Mouse (Mus musculus) liver, embryonic 11.5 days (tissue): Measurements from ENCODE around the gene Wars. TPM values are rescaled to one million over a fixed set of nuclear protein-coding genes. Genes with fewer than 3 reads are reported as not detected.

ENCODE experiments used
- ATAC-seq: fragments of 200-750 bp; cut with Nextera tagmentation; replicated peaks from 2 replicates; pipeline ENCODE4 v1.8.0; 2017; ENCODE audit warnings: moderate number of reproducible peaks, mild to moderate bottlenecking, moderate TSS enrichment, moderate library complexity; ENCODE audit not compliant: low FRiP score
- DNase-seq: peaks from one replicate; pipeline ENCODE4 v3.0.0-alpha.2; 2017; ENCODE audit warnings: low spot score
- H3K27ac ChIP-seq: fragments of 300-500 bp; sonication (generic); 2 replicates; pipeline ENCODE4 v1.5.1; 2014; ENCODE audit warnings: mild to moderate bottlenecking, low read depth, low read length, control low read depth
- H3K27me3 ChIP-seq: fragments of 300-500 bp; sonication (generic); replicated peaks from 2 replicates; pipeline ENCODE4 v1.6.1; 2014; ENCODE audit warnings: low read length, mixed read lengths; ENCODE audit not compliant: control insufficient read depth, insufficient read depth
- H3K36me3 ChIP-seq: fragments of 300-500 bp; sonication (generic); 2 replicates; pipeline ENCODE4 v1.6.1; 2014; ENCODE audit warnings: mild to moderate bottlenecking, low read length, moderate library complexity, mixed read lengths; ENCODE audit not compliant: control insufficient read depth, insufficient read depth
- H3K4me1 ChIP-seq: fragments of 300-500 bp; sonication (generic); replicated peaks from 2 replicates; pipeline ENCODE4 v1.6.1; 2014; ENCODE audit warnings: low read length, mixed read lengths; ENCODE audit not compliant: control insufficient read depth, insufficient read depth
- H3K4me2 ChIP-seq: fragments of 300-500 bp; sonication (generic); 2 replicates; pipeline ENCODE4 v1.6.1; 2014; ENCODE audit warnings: mild to moderate bottlenecking, control low read depth, moderate library complexity
- H3K4me3 ChIP-seq: fragments of 300-500 bp; sonication (generic); 2 replicates; pipeline ENCODE4 v1.5.1; 2014; ENCODE audit warnings: low read depth, low read length, control low read depth
- H3K9ac ChIP-seq: fragments of 300-500 bp; sonication (generic); 2 replicates; pipeline ENCODE4 v1.6.1; 2014; ENCODE audit warnings: low read depth, low read length, control low read depth
- H3K9me3 ChIP-seq: fragments of 300-500 bp; sonication (generic); 2 replicates; pipeline ENCODE4 v1.6.1; 2016; ENCODE audit warnings: low read length, inconsistent platforms, mixed read lengths; ENCODE audit not compliant: control insufficient read depth
- WGBS: fragments of 180-500 bp; shearing (Covaris S2); extraction: QIAGEN DNeasy Blood & Tissue Kit; methylation state at CpG from one replicate; pipeline ENCODE4 v1.1.7; 2014; 5-methylcytosine and 5-hydroxymethylcytosine counted together
- polyA plus RNA-seq: library from polyadenylated mRNA; unstranded; fragments of >200 nt; fragmentation: Nextera tagmentation; extraction: Ambion mirVana; gene quantifications from 2 replicates; pipeline ENCODE4 v1.2.1, GENCODE M21; 2014

The Wars gene
- polyA plus RNA-seq, 1 experiment from 2014 or later = 90.8 TPM

DNA sequence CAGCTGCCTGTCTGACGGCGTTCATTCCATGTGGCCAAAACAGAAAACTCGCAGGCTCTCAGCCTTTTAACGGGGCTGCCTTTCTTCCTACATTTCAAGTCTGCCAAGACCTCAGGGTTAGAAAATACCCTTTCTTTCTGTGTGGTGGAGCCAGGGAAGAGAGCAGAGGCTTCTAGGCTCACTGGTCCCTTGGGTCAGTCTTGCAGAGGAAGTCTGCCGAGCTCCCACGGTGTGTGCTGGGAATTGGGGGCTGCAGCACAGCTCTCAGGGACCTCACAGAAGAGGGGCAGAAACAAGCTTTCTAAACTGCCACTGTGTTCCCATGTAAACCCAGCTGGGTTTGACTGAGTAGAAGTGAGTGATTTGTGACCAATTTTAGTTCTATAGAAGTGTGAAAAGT, 40.3 kb upstream of the Wars start:
- no peak overlapping the region for H3K9ac ChIP-seq
- H3K4me3 ChIP-seq = no peak overlapping the region
- H3K27ac ChIP-seq = no peak overlapping the region
- ATAC-seq = no peak
- no peaks in the 10 kb centered on the region for H3K9me3 ChIP-seq
- H3K27me3 ChIP-seq = no peaks in the 10 kb centered on the region
- H3K4me1 ChIP-seq = no peaks in the 10 kb centered on the region
- DNase-seq = no peak
- no peaks in the 10 kb centered on the region for H3K36me3 ChIP-seq
- H3K4me2 ChIP-seq = no peak overlapping the region
- WGBS = 76% methylated on average over 6 of the region's 6 CpGs

DNA sequence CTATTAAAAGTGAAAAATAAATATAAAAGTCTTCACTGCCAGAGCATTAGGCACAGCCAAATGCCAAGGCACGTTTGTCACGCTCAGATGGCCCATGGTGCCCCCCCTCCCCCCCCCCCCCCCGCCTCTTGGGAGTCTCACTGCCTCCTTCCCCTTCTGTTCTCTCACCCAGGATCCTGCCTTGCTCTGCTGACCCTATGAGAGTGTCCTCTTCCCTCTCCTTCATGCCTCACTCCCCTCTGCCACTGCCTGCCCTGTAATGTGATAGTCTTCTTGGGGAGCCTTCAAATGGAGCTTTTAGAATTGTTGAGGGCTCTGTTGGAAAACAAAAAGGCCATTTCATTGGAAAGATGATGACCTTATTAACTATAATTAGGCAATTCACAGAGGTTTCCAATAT, 38.1 kb upstream of the Wars start:
- Histone ChIP-seq H3K4me1 (no peaks in the 10 kb centered on the region; the same call in 1 of the 2 replicates), H3K9me3 (no peaks in the 10 kb centered on the region), H3K9ac (no peak overlapping the region), H3K27ac (no peak overlapping the region), H3K27me3 (no peaks in the 10 kb centered on the region), H3K4me3 (no peak overlapping the region), H3K4me2 (no peak overlapping the region), H3K36me3 (no peaks in the 10 kb centered on the region)
- WGBS = 44% methylated on average over 3 of the region's 3 CpGs
- DNase-seq = no peak
- no peak for ATAC-seq

DNA sequence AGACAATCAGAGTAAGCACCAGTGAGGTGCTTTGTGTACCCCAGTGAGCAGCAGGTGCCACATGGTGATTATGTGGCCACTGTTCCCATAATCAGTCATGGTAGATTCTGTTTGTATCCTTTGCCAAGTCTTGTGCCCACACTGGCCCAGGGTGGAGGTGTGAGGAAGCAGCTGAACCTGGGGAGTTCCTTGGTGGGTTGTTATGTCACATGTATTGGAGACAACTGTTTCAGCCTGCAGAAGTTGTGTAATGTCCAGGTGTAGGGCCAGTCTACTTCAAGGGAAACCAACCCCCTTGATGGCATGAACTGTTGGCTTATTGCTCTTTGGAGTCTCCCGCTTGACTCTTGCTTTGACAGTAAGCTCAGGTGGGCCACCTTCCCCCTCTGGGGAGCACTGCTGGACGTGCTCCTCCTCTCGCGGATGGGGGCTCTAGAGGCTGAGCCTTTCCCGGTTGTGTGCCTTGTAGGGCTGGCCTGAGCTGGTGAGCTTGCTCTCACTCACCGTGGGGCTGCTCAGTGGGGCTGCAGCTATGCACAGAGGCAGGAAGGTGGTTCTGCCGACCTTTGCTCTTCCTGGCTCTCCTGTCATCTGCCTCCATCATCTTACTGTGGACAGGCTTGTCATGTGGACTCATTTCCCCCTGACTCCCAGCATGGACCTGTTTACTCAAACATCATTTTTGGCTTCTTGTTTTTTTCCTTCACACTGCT, 37.5 kb upstream of the Wars start:
- no peak for ATAC-seq
- Histone ChIP-seq H3K9ac (no peak overlapping the region), H3K4me2 (no peak overlapping the region), H3K9me3 (no peaks in the 10 kb centered on the region), H3K4me1 (no peaks in the 10 kb centered on the region; the same call in 1 of the 2 replicates), H3K4me3 (no peak overlapping the region), H3K36me3 (no peaks in the 10 kb centered on the region), H3K27ac (no peak overlapping the region), H3K27me3 (no peaks in the 10 kb centered on the region)
- no peak for DNase-seq
- WGBS = 61% methylated on average over 7 of the region's 7 CpGs

GRCm38 (mm10) chr12:108929475-108929874, 35.5 kb upstream of the Wars start:
- ATAC-seq (no peak), DNase-seq (no peak)
- H3K9me3 ChIP-seq = no peaks in the 10 kb centered on the region
- 73% methylated on average over 3 of the region's 3 CpGs for WGBS
- H3K27me3 ChIP-seq = no peaks in the 10 kb centered on the region
- no peak overlapping the region for H3K27ac ChIP-seq
- no peaks in the 10 kb centered on the region; the same call in 1 of the 2 replicates for H3K4me1 ChIP-seq
- H3K4me3 ChIP-seq = no peak overlapping the region
- no peaks in the 10 kb centered on the region for H3K36me3 ChIP-seq
- no peak overlapping the region for H3K4me2 ChIP-seq
- H3K9ac ChIP-seq = no peak overlapping the region

DNA sequence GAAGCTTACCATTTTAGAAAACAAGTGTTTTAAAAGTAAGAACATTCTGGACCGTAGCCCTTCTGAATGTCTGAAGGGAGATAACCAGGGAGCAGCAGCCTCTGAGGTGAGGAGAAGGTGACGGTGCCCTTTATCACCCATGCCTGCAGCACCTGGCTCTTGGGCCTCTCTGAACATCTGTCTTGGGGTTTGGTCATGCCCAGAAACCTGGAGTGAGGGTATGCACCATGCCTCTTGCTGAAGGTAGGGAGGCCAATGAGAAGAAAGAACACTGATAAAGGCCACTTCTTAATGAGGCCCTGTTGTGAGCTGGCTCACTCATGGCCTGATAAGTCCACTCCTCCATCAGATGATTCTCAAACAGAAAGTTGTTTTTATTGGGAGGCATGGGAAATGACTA, 34.3 kb upstream of the Wars start:
- WGBS = 65% methylated on average over 2 of the region's 2 CpGs
- Histone ChIP-seq H3K36me3 (no peaks in the 10 kb centered on the region), H3K27ac (no peak overlapping the region), H3K4me3 (no peak overlapping the region), H3K4me2 (no peak overlapping the region), H3K9me3 (no peaks in the 10 kb centered on the region), H3K9ac (no peak overlapping the region), H3K27me3 (no peaks in the 10 kb centered on the region), H3K4me1 (no peaks in the 10 kb centered on the region; the same call in 1 of the 2 replicates)
- ATAC-seq = peak; percentile 66
- no peak for DNase-seq

DNA sequence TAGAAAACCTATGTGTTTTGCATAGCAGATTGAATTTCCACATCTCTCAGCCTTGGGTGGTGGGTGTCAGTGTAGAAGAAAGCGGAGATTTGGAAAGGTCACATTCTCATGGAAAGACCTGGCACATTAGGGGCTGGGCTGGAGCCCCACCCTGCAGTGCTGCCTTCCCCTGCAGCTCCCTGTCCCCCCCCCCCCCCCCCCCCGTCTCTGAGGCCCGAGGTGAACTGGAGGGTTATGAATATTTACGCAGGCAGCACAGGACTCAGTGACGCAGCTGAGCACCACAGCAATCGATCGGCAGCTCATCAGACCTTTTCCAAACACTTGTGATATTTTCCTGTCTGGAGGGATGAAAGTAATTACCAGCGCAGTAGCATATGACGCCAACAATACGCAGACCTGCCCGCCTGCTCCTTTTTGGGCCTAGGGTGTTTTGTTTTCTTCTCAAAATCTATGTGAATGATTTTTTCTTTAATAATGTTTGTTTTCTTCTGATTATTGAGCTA, 32.7 kb upstream of the Wars start:
- no peak for DNase-seq
- no peak for ATAC-seq
- WGBS = 88% methylated on average over 9 of the region's 11 CpGs
- no peaks in the 10 kb centered on the region; the same call in 1 of the 2 replicates for H3K4me1 ChIP-seq
- H3K36me3 ChIP-seq = no peaks in the 10 kb centered on the region
- H3K9me3 ChIP-seq = no peaks in the 10 kb centered on the region
- H3K27ac ChIP-seq = no peak overlapping the region
- H3K27me3 ChIP-seq = no peaks in the 10 kb centered on the region
- no peak overlapping the region for H3K9ac ChIP-seq
- H3K4me3 ChIP-seq = no peak overlapping the region
- H3K4me2 ChIP-seq = no peak overlapping the region

- no peak for ATAC-seq
Measured at GRCm38 (mm10) chr12:108918753-108919152, 24.8 kb upstream of the Wars start.

DNA sequence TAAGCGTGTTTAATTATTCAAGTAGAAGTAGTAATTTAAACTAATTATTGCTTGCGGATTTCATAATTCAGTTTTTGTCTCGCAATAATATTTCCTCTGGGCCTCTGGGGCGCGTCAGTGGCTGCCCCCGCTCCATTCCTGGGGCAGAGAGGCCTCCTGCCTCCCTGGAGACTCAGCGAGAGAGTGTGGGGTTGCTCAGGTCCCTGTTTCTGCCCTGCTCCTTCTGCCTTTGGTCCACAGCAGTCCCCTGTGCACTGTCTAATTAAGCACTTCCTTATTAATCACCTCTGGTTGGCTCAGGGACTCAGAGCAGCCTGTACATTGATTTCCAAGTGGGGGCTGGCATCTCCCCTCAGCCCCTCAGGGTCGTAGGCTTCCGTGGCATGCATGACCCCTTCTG, 23.5 kb upstream of the Wars start:
- H3K9ac ChIP-seq = no peak overlapping the region
- 84% methylated on average over 9 of the region's 9 CpGs for WGBS
- no peaks in the 10 kb centered on the region; the same call in 1 of the 2 replicates for H3K4me1 ChIP-seq
- DNase-seq (no peak), ATAC-seq (no peak)
- H3K36me3 ChIP-seq = no peaks in the 10 kb centered on the region
- no peaks in the 10 kb centered on the region for H3K27me3 ChIP-seq
- no peak overlapping the region for H3K4me2 ChIP-seq
- no peak overlapping the region for H3K27ac ChIP-seq
- H3K9me3 ChIP-seq = no peaks in the 10 kb centered on the region
- H3K4me3 ChIP-seq = no peak overlapping the region

More at GRCm38 (mm10) chr12:108918753-108919152, 24.8 kb upstream of the Wars start:
- Histone ChIP-seq H3K4me1 (no peaks in the 10 kb centered on the region), H3K27me3 (no peaks in the 10 kb centered on the region), H3K4me3 (no peak overlapping the region), H3K27ac (no peak overlapping the region), H3K4me2 (no peak overlapping the region), H3K9ac (no peak overlapping the region), H3K36me3 (no peaks in the 10 kb centered on the region), H3K9me3 (no peaks in the 10 kb centered on the region)
- no peak for DNase-seq
- 55% methylated on average over 4 of the region's 4 CpGs for WGBS

GRCm38 (mm10) chr12:108916447-108917042, 22.6 kb upstream of the Wars start:
- Histone ChIP-seq H3K9ac (no peak overlapping the region), H3K27ac (no peak overlapping the region), H3K4me1 (no peaks in the 10 kb centered on the region; the same call in 1 of the 2 replicates), H3K4me2 (no peak overlapping the region), H3K9me3 (no peaks in the 10 kb centered on the region), H3K27me3 (no peaks in the 10 kb centered on the region), H3K4me3 (no peak overlapping the region), H3K36me3 (no peaks in the 10 kb centered on the region)
- ATAC-seq (no peak), DNase-seq (no peak)
- WGBS = 83% methylated on average over 7 of the region's 7 CpGs
